Mouse (Mus musculus) small intestine, adult 2 months (tissue): Measurements from ENCODE around the gene Fam71f1.

Source experiments
- CTCF ChIP-seq: fragments of 200-500 bp; IDR thresholded peaks from 2 replicates; pipeline ENCODE4 v1.5.1; 2012; ENCODE audit warnings: low read depth, mild to moderate bottlenecking, control low read depth, inconsistent platforms, low read length, moderate library complexity, mixed read lengths; ENCODE audit not compliant: insufficient replicate concordance, insufficient read length; ENCODE audit errors: extremely low read depth
- POLR2A ChIP-seq: fragments of 200-500 bp; IDR thresholded peaks from 2 replicates; pipeline ENCODE4 v1.6.1; 2012; ENCODE audit warnings: low read depth, mild to moderate bottlenecking, control low read depth, inconsistent platforms, low read length, moderate library complexity

- TF ChIP-seq CTCF = no peak
- no peak for TF ChIP-seq POLR2A
These were observed 61.0 kb downstream of the Fam71f1 start for GRCm38 (mm10) chr6:29379954-29380353.
